Mouse (Mus musculus) gastrocnemius, postnatal 25 days (tissue): Measurements from ENCODE around the gene Zfp36l1. TPM values are rescaled to one million over a fixed set of nuclear protein-coding genes. Genes with fewer than 3 reads are reported as not detected.
A peak's percentile ranks its signal among the peaks of the same experiment; 100 is the strongest.

Source experiments
- DNase-seq: peaks from one replicate; pipeline ENCODE4 v3.0.0; 2022
- total RNA-seq, 2 experiments: library from RNA; stranded (reverse); gene quantifications; 1 replicate in 1 of 2; 2 replicates in 1 of 2; pipeline ENCODE4 v1.2.3; 2021

Zfp36l1 gene
- total RNA-seq, 2 experiments from 2014 or later = 23.0 to 27.2 TPM

GRCm38 (mm10) chr12:80069040-80069439 is 43.8 kb downstream of the Zfp36l1 start:
- DNase-seq = no peak

GRCm38 (mm10) chr12:80068016-80068415 is 44.8 kb downstream of the Zfp36l1 start:
- DNase-seq = no peak

- no peak for DNase-seq
These were observed 47.8 kb downstream of the Zfp36l1 start for GRCm38 (mm10) chr12:80065049-80065448.

GRCm38 (mm10) chr12:80064306-80064705 is 48.5 kb downstream of the Zfp36l1 start:
- DNase-seq = no peak

- no peak for DNase-seq
These were observed 49.2 kb downstream of the Zfp36l1 start for GRCm38 (mm10) chr12:80063402-80064150.

GRCm38 (mm10) chr12:80062410-80063401 is 50.1 kb downstream of the Zfp36l1 start:
- DNase-seq = peak; percentile 43

GRCm38 (mm10) chr12:80061810-80062209 is 51.0 kb downstream of the Zfp36l1 start:
- DNase-seq = no peak

GRCm38 (mm10) chr12:80060809-80061208 is 52.0 kb downstream of the Zfp36l1 start:
- DNase-seq = peak; percentile 27

- no peak for DNase-seq
These were observed 52.5 kb downstream of the Zfp36l1 start for GRCm38 (mm10) chr12:80060338-80060737.

GRCm38 (mm10) chr12:80059773-80060328 is 53.0 kb downstream of the Zfp36l1 start:
- no peak for DNase-seq

Other genes starting within 250 kb of the Zfp36l1 start
- 10 to 100 TPM; 10.2 to 15.5 TPM for gene Actn1, start 147.4 kb upstream of the Zfp36l1 start, total RNA-seq